Mouse (Mus musculus) MEL (cell line): ENCODE data around the gene Mroh2a.

Experiments
- BHLHE40 ChIP-seq: IDR thresholded peaks from 2 replicates; pipeline ENCODE4 v1.6.1; 2012; ENCODE audit warnings: low read depth, mild to moderate bottlenecking, inconsistent platforms, low read length, improper control_type of control experiment, borderline replicate concordance
- CHD1 ChIP-seq: IDR thresholded peaks from 2 replicates; pipeline ENCODE4 v1.6.1; 2012; ENCODE audit warnings: low read depth, mild to moderate bottlenecking, inconsistent platforms, low read length, improper control_type of control experiment
- CTCF ChIP-seq, 3 experiments: IDR thresholded peaks in 2 of 3; conservative IDR thresholded peaks in 1 of 3; 2 replicates each; pipeline ENCODE4 v1.5.1; 2011 to 2012; ENCODE audit warnings: low read length in 3 of 3, low read depth in 2 of 3, mild to moderate bottlenecking in 2 of 3, improper control_type of control experiment in 1 of 3, inconsistent platforms in 1 of 3, mixed read lengths in 1 of 3, moderate library complexity in 1 of 3; ENCODE audit not compliant: control insufficient read depth in 1 of 3, insufficient read depth in 1 of 3, poor library complexity in 1 of 3, severe bottlenecking in 1 of 3
- ELF1 ChIP-seq: IDR thresholded peaks from 2 replicates; pipeline ENCODE4 v1.6.1; 2014; ENCODE audit warnings: low read depth, mild to moderate bottlenecking, inconsistent platforms, low read length, improper control_type of control experiment, moderate library complexity
- JUND ChIP-seq: IDR thresholded peaks from 2 replicates; pipeline ENCODE4 v1.6.1; 2011; ENCODE audit warnings: low read depth, mild to moderate bottlenecking, improper control_type of control experiment, low read length
- MEF2A ChIP-seq: IDR thresholded peaks from 2 replicates; pipeline ENCODE4 v1.6.1; 2014; ENCODE audit warnings: low read depth, mild to moderate bottlenecking, inconsistent platforms, low read length, improper control_type of control experiment; ENCODE audit not compliant: poor library complexity, insufficient replicate concordance, severe bottlenecking; ENCODE audit errors: extremely low read depth
- NRF1 ChIP-seq: IDR thresholded peaks from 2 replicates; pipeline ENCODE4 v1.6.1; 2014; ENCODE audit warnings: low read depth, mild to moderate bottlenecking, inconsistent platforms, low read length, improper control_type of control experiment, moderate library complexity; ENCODE audit not compliant: poor library complexity, insufficient read depth, severe bottlenecking
- POLR2A ChIP-seq, 2 experiments: IDR thresholded peaks; 2 replicates each; pipeline ENCODE4 v1.6.1; 2011 to 2012; ENCODE audit warnings: low read length in 2 of 2, mild to moderate bottlenecking in 2 of 2, control low read depth in 1 of 2, improper control_type of control experiment in 1 of 2, low read depth in 1 of 2, moderate library complexity in 1 of 2; ENCODE audit not compliant: control insufficient read depth in 1 of 2, insufficient read depth in 1 of 2, poor library complexity in 1 of 2
- RAD21 ChIP-seq: IDR thresholded peaks from 2 replicates; pipeline ENCODE4 v1.6.1; 2011; ENCODE audit warnings: mild to moderate bottlenecking, low read depth, low read length, improper control_type of control experiment
- SMC3 ChIP-seq: IDR thresholded peaks from 2 replicates; pipeline ENCODE4 v1.6.1; 2011; ENCODE audit warnings: low read depth, low read length, improper control_type of control experiment
- ZKSCAN1 ChIP-seq: IDR thresholded peaks from 2 replicates; pipeline ENCODE4 v1.6.1; 2012; ENCODE audit warnings: low read depth, mild to moderate bottlenecking, inconsistent platforms, low read length, improper control_type of control experiment, moderate library complexity

DNA sequence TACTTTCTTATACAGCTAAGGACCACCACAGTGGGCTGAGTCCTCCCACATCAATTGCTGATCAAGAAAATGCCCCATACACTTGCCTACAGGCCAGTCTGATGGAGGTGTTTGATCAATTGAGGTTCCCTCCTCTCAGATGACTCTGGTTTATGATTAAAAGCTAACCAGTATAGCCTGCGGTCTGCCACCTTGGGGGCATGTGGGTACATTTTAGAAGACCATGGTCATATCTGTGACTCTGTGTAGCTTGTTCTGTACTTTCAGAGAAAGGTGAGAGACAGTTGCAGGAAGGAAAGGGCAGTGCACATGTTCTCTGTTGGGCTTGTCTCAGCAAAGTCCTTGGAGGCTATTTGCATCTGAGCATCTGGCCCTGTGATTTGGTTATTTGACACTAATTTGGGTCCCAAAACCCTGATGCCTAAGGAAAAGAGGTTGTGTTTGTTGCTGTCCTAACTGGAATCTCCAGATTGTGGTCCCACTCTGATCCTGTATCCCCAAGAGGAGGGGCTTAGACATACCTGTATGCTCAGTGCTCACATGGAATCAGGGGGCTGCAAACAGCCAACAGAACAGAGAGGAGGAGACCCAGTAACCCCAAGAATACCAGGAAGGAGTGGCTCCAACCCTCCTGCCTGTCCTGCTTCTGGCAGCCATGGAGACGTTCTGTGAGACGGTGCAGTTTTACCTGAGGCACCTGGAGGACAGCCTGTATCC is 6.0 kb downstream of the Mroh2a start:
- TF ChIP-seq RAD21 = no peak
- TF ChIP-seq CTCF (IDR thresholded peaks at IDR 0.05 in 2 of 3, conservative IDR thresholded peaks at IDR 0.05 in 1 of 3; ENCODE audit: control insufficient read depth in 1 of 3, insufficient read depth in 1 of 3, low read depth in 2 of 3, low read length in 3 of 3, poor library complexity in 1 of 3, severe bottlenecking in 1 of 3) = no peak
- no peak for TF ChIP-seq MEF2A
- TF ChIP-seq NRF1 = no peak
- no peak for TF ChIP-seq ELF1
- TF ChIP-seq CHD1 = no peak
- no peak for TF ChIP-seq POLR2A (IDR thresholded peaks at IDR 0.05; ENCODE audit: control insufficient read depth in 1 of 2, insufficient read depth in 1 of 2, low read depth in 1 of 2, low read length in 2 of 2, poor library complexity in 1 of 2)
- TF ChIP-seq ZKSCAN1 = no peak
- TF ChIP-seq JUND = no peak
- no peak for TF ChIP-seq SMC3
- no peak for TF ChIP-seq BHLHE40
